Mouse (Mus musculus) thymus, postnatal 36 days (tissue): ENCODE measurements around the gene Vrtn.

Experiments used
- DNase-seq, 2 experiments: peaks; one replicate each; pipeline ENCODE4 v3.0.0; 2022; ENCODE audit warnings: mixed read lengths in 2 of 2

Gene Vrtn

DNA sequence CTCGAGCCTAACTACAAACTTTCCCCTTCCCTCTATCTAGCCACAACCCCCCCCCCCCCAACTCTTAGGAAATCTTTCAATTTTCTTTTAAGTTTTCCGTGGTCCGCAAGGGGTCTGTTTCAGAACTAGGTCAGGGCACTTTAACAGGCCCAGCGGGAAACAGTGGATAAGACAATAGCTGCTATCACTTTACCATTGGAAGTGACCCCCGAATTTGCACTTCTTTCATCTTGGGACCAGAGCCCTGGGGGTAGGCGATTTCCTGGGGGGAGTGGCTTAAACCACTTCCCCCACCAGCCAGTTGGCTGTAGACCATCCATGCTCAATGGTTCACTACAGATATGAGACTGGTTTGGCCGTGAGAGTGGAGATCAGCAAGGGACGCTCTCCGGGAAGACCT is at the start of gene Vrtn:
Gene Vrtn (plus strand): TSS at position 366 of the 400 bp plus-strand sequence.
- DNase-seq = no peak

DNA sequence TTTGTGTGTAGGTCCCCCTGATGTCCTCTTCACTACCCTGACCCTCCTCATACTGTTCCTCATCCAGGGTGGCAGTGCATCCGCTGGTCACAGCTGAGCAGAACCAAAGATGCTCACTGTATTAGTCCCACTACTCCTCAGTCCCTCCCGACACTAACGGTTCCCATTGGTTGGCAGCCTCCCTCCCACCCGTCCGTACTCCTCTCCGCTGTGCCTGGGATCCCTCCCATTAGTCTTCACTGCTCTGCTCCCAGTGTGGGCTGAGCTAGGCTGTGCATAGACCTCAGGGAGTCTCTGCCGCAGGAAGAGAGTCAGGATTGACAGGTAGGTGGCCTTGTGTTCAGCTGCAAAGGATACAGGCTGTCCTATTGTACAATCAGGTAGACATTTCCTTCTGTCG is 42.5 kb upstream of the Vrtn start:
- no peak for DNase-seq

DNA sequence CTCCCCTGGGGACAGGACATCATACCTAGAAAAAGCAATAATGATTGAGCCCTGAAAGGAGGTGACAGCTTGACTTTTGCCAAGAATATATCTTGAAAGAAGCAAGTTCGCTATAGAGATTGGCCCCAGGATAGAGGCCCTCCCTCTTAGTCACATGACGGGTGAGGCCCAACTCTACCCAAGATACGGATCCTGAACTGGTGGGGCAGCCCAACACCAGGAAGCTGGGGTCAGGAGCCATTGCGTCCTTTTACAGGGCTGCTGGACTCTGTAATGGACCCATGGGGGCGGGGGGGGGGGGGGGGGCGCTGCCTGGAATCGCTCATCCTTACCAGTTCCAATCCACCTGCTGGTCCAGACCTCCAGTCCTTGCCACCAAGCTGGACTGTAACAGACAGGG is 36.8 kb upstream of the Vrtn start:
- DNase-seq = no peak

DNA sequence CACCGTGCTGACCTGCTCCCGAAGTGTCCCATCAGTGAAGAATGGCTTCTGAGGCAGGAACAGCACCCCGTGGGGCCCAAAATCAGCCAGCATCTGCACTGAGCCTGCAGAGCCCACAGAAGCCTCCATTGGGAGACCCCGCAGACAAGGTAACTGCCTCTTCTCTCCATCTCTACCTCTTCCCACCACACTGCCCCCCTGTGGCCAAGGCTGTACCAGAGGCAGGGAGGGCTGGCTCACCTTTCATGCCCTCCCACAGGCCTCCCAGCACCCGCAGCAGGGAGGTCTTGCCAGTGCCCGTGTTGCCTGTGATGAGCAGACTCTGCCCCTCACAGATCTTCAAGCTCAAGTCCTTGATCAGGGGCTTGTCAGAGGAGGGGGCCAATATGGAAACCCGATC is 35.0 kb upstream of the Vrtn start:
- peak; percentile 41 to 45 for DNase-seq

DNA sequence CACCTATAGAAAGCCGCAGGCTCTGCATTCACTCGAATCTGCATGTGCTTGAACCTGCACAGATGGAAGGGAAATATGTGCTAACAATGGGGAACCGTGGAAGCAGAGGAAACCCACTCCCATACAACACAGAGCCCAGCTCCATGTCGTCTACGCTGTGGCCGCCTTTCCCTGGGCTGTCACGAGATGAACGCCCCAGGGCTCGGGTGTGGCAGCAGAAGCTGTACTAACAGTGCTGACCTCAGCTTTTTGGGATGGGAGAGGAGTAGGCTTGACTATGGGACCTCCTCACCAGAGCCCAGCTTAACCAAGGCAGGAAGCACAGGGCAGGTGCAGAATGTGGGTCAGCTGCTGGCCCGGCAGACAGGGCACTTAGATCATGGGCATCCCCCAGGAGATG is 29.1 kb upstream of the Vrtn start:
- DNase-seq = no peak

DNA sequence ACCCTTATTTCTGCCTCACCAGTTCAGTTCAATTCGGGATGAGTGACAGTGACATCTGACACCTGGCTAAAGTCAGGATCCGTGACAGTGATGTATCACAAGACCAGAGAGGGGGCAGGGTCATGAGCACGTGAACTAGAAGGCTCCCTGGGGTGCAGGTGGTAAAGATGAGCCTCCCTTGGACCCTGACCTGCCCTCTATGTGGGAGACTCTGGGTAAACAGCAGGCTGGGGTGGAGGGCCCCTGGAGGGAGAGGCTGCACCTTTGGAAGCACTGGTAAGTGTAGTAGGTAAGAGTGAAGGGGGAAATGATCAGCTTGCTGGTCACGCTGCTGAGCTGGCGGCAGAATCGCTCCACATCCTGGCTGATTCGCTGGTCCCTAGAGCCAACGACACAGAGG is 28.3 kb upstream of the Vrtn start:
- no peak for DNase-seq

DNA sequence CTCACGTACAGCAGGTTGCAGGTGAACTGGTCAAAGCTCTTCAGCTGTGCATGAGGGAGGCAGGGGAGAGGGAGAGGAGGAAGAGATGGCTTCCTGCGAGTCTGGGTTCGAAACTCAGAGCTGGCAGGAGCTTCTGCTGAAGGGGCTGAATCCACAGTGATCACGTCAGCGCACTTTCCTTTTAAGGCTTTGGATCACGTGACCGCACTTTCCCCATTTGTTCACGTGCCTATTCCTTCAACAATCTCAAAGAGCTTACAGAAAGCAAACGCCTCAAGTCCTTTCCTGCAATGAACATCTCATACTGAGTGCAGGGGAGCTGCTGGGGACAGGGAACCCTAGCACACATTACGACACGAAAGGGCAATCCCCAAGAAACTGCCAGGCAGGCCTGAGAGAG is 26.8 kb upstream of the Vrtn start:
- DNase-seq = no peak

DNA sequence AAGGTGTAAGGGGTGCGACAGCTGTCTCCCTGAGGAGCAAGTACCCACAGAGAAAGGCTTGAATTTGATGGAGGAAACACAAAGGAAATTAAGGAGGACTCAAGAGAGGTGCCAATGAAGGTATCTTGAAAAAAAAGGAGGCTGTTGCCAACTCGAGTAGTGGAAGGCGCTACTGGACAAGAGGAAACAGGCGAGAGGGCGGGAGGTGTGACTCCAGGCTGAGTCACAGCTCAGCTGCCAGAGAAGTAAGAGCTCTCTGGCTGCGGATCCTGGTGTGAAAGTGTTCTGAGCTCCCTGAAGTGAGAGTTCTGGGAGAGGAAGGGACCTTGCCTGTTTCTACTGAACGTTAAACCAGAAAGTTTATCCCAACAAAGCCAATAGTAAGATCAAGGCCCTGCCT is 26.3 kb upstream of the Vrtn start:
- DNase-seq = no peak

DNA sequence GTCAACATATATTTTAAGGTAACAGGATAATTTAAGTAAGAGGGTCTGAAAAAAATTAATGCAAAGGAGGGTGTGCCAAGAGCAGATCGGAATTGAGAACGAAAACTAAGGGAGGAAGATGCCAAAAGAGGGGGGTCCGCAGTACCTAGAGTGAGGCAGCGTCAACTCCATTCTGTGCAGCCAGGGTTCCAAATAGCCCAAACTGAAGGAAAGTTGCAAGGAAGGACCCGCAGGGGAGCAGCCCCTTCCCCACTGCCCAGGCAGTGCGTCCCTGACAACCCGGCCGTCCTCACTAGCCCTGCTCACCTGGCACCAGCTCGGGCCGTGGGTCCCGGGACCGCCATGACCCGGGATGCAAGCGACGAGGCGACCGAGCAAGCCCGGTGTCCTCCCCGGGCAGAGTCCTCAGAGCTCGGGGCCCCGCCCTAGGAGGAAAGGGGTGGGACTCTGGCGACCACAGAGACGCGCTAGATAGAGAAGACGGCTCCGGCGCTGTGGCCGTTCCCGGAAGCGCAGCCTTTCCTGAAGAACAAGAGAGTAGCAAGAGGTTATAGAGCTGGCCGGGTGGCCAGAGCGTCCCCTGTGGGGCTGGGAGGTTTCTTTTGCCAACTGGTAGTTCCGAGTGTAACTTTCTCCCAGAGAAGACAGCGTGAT is 23.7 kb upstream of the Vrtn start, which contains the start of gene Abcd4:
Gene Abcd4 (minus strand): TSS at position 437 of the 654 bp plus-strand sequence.
- peak; percentile 95 to 97 for DNase-seq

DNA sequence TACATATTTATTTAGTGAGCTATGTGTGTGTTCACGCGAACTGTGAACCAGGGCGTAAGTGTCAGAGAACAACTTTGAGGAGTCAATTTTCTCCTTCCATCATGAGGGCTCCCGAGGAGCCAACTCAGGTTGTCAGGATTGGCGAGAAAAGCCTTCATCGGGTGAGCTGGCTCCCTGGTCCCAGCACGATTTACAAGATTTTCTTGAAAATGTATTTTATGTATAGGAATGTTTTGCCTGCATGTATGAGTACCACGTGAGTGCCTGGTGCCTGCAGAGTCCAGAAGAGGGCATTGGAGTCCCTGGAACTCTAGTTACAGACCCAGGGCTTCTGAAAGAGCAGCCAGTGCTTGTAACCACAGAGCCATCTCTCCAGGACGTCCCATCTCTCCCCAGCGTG is 23.2 kb upstream of the Vrtn start:
- DNase-seq = peak in 1 of 2 experiments; percentile 15

DNA sequence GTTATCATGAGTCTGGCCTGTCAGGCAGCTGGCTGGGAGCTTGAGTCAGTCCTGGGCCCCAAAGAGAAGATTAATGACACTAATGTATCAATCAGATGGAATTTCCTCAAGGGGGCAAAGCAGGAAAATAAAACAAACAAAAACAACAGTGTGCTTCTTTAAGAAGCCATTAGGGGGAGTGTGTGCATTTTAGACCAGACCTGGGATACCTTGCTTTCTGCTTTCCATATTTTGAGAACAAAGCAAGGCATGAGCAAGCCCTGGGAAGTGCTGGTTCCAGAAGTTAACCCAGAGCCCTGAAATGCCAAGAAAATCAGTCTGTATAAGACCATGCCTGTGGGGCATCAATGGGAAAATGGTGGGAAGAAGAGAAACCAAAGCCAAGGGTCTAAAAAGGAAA is 19.8 kb upstream of the Vrtn start:
- no peak for DNase-seq

DNA sequence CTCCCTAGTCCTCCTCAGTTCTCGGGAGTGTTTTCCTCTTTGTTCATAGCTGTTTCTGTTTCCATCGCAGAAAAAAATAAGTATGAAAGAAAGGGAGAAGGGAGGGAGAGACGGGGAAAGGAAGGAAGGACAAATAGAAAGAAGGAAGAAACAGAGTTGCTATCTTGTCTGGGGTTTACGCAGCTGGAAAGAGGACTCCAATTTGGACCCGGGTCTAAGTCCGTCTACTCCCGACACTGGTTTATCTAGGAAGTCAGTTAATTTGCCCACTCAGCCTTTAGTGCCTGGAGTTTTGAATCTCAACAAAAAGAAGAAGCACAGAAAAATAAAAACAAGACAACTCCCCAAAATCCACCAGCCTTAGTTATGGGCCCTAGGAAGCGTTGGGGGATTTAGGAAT is 16.2 kb upstream of the Vrtn start:
- no peak for DNase-seq

DNA sequence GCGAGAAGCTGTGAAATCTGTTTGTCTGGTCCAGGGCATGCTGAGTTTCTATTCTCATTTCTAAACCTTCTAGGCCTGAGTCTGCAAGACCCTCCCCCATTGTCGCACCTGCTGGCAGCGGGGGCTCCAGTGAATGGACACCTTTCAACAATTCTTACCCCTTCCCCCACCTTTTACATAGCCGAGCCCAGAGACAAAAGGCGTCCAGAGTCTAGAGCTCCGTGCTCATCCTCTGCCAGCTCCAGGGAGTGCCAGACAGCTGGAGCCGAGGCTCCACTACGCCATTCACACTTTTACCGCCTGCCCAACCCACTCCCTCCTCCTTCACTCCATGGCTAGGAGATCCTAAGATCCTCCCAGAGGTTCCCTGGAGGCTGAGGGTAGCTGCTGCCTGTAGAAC is 15.7 kb upstream of the Vrtn start:
- DNase-seq = no peak

DNA sequence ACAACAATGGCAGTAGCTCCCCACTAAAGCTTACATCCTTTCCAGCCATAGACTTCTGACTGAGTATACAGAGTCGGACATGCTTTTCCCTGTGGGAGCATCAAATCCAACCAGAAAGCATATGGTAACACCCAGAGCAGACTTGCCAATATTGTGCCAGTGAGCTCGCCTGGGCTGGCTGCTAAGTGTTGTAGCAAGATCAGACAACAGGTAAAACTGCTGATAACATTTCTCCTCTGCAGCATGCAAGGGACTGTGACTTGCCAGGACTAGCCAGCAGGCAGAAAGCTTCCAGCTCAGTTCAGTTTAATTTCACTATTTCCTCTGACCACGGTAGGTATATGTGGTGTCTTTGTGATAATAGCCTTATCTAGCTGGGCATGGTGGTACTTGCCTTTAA is 9.0 kb upstream of the Vrtn start:
- DNase-seq = no peak

DNA sequence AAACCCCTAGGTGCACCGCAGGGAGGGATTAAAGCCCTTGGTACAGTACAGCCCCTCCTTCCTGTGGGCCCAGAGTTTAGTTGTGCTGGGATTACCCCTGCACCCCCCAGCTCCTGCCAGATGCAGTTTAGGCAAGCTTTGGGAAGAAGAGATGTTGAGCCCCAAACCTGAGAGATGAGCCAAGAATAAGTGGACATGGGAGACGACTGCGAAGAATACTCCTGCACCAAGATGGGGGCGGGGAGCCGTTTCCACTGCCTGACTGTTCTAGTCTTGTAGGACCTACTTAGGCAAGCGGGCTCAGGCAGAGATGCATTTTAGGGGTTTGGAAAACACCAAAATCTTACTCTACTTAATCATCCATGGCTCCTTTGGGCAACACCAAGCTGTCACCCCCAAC is 566 bp upstream of the Vrtn start:
- DNase-seq = no peak

DNA sequence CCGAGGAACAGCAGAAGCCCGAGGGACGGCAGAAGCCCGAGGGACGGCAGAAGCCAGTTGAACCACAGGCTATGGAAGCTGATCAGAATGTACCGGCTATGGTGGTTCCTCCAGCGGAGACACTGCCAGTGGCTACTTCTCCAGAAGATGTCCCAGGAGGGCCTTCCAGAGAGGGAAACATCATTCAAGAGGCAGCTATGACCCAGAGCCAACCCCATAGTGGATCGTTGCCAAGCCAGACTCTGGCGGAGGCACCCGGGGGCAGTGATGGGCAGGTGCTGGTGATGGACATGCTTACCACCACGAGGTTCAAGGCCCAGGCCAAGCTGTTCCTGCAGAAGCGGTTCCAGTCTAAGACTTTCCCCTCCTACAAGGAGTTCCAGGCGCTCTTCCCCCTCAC is 9.4 kb downstream of the Vrtn start:
- DNase-seq = no peak

DNA sequence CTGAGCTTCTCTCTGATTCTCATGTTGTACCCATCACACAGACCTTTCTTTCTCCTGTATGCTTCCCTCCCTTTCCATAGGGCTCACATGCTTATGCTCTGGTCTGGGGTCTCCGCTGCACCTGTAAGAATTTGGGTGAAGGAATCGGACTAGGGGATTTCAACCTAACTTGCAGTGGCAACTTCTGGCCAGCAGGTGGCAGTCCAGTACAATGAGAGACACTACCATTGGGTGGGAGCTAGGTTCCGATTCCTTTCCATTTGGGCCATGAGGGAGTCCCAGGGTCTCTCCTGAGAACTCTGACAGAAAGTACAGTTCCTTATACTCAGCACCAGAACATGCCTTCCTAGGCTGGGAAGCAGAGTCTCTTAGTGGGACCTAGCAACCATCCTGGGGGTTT is 13.1 kb downstream of the Vrtn start:
- peak; percentile 48 to 49 for DNase-seq

DNA sequence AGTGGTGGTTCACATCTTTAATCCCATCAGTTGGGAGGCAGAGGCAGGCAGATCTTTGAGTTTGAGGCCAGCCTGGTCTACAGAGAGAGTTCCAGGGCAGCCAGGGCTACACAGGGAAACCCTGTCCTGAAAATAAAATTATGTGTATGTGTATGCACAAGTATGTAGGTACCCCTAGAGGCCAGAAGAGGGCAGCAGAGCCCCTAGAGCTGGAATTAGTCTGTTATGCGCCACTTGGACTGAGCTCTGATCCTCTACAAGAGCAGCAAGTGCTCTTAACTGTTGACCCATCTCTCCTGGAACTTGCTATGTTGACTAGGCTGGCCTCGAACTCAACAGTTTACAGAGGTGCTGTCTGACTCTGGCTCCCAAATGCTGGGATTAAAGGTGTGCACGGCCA is 29.7 kb downstream of the Vrtn start:
- DNase-seq = no peak

DNA sequence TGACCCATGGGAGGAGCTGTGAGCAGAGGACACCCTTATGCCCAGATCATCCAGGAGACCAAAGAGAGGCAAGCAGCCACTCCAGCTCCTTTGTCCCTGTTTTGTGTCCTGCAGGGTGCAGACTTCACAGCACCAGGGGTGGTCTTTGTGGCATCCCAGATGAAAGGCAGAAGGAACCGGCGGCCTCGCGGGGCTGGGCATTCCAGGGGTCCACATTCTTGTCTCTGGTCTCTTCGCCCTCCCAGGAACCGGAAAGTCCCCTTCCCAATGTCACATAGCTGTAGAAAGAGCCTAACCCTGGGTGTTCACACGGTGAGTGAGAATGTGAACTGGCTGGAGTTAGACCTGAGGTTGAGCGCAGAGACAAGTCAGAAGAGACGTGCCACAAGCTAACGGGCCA is 30.8 kb downstream of the Vrtn start:
- DNase-seq = no peak

DNA sequence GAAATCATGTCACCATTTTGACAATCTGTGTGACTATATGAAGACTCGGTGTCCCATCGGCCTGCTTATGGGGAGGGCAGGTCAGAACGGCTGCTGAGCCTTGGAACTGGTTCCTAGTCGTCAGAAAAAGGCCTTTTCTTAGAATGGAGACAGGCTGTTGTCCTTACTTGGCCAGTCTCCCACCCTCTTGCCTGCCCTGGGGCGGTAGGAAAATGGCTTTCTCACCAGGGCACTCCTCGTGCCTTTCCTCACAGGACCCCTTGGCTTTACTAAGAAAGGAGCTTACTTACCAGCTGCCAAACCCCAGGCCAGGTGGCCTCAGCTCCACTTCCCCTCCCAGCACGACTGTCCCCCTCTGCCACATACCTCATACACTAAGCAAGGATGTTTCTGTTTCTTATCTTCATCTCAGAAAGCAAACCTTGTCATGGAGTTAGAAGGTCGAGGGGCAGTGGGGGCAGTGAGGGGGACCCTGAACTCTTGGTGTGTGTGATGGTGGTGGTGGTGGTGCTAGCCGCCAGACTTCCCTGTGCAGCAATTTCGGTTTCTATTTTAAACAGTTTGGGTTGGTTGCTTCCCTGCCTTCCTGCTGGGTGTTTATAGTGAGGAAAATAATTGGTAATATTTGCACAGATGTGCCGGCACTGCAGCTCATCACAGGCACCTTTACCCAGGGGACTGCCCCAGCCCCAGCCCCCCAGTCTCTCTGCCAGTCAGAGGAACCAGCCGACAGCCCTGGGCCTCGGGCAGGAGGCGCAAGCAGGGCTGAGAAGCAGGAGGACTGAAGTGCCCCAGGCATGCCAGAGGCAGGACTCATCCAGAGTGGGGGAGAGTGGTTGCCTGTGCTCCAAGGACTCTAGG is 34.1 kb downstream of the Vrtn start:
- peak; percentile 10 to 12 for DNase-seq

DNA sequence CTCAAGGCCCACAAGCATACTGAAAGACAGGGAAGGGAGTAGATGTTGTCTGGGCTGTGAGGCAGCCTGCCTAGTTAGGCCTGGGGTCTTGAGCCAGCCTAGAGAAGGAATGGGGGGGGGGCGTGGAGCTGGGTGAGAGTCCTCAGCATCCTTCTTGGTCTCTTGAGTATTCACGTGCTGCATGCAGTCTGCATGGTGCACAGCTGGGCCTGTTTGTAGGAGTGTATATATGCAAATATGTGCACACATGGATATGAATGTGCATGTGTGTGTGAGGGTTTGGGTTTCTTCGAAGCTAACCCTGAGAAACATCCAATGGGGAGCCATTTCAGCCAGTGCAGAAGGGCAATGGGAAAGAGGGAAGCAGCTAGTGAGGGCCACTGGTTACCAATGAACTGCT is 35.2 kb downstream of the Vrtn start:
- DNase-seq = no peak

DNA sequence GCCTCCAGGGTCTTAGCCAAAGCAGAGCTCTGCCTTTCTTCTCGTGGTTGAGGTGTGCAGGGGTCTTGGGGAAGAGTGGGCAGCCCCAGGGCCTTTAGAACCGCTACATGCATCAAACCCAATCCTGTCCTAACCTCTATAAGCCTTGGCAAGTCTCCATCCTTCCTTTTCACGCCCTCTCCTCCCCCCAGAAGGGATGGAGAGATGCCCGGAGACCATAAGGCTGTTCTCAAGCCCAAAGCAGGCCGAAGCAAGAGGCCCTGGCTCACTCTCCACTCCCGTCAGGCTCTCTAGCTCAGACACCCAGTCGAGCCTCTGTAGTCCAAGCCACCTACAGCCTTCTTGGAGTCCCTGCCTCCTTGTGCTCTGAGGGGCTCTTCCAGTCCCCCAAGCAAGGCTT is 43.8 kb downstream of the Vrtn start:
- no peak for DNase-seq

DNA sequence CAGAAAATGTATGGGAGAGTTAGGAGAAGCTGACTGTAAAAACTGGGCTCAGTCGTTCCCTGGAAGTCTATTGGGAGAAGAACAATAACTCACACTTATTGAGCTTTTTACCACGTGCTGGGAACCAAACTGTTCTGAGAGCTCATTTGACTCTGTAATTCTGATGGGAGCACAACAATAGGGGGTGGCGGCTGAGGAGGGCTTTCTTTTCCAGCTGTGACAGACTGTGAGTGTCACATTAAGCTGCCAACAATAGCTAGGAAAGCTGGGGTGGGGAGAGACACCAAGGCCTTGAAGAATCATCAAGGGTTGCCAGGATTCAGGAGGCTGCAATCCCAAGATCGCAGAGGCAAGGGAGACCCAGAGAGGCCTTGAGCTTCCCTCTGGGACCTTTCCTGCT is 45.4 kb downstream of the Vrtn start:
- no peak for DNase-seq

DNA sequence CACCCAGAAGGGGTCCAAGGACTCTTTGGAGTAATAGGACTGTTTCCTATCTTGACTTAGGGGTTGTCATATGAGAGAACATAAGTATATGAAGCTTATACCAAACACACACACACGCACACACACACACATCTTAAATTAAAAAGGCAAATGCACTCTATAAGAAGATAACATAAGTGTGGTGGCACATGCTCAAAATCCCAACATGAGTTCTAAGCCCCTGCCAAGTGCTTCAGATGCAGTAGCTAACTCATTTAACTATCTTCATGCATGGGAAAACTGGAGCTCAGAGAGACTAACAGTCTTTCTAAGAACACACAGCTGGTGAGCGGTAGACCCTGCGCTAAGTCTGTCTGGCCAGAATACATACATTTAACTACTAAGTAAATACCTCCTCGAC is 46.7 kb downstream of the Vrtn start:
- DNase-seq = no peak

DNA sequence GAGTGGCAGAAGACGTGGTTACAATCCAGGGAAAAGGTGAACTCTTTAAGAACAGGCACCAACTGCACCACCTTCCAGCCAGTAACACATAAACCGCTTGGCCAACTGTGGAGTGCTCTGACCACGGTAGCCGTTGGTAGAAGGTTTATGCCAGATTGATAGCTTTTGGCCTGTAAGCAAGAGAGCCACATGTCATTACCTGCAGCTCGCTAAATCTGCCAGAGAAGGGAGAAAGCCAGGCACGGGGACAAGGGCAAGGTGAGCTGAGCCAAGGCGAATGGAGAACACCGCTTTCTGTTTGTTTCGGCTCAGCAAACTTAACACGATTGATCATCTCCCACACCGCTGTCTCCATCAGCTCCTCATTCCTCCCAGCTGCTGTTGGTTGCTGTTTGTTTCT is 48.2 kb downstream of the Vrtn start:
- DNase-seq = no peak
